Mouse (Mus musculus): Measurements from ENCODE around the gene Ptgir. TPM values are rescaled to one million over a fixed set of nuclear protein-coding genes. Genes with fewer than 3 reads are reported as not detected.

The Ptgir gene
- polyA plus RNA-seq (2015; fragmentation: Nextera tagmentation; extraction: Ambion mirVana): 0.13 and 0.29 TPM in 2 replicates

- Histone ChIP-seq H3K4me3 (no peak within 1 kb of the TSS), H3K36me3 (no peaks in the 10 kb centered on the region), H3K4me1 (no peaks in the 10 kb centered on the region), H3K4me2 (replicated peaks) (no peak within 1 kb of the TSS), H3K27me3 (no peaks in the 10 kb centered on the region), H3K27ac (replicated peaks) (no peak within 1 kb of the TSS), H3K9ac (replicated peaks) (no peak within 1 kb of the TSS), H3K9me3 (no peaks in the 10 kb centered on the region)
- 8% methylated on average over 6 of the region's 6 CpGs for WGBS
- ATAC-seq (replicated peaks): no peak
These were observed at the start of gene Ptgir for GRCm38 (mm10) chr7:16906281-16906680. Gene Ptgir, plus strand, starts transcription at chr7:16906490.

GRCm38 (mm10) chr7:16858336-16858735 lies 48.0 kb upstream of the Ptgir start:
- peaks cover 27% of the 10 kb centered on the region for H3K36me3 ChIP-seq
- H3K9ac ChIP-seq (replicated peaks): no peak overlapping the region
- 0 out of 2 replicates have a peak, but pooled peaks have one; percentile 29 for ATAC-seq (replicated peaks)
- WGBS: 16% methylated on average over 17 of the region's 17 CpGs
- no peak overlapping the region for H3K27ac ChIP-seq (replicated peaks)
- H3K4me2 ChIP-seq (replicated peaks): no peak overlapping the region
- H3K27me3 ChIP-seq: no peaks in the 10 kb centered on the region
- no peaks in the 10 kb centered on the region for H3K9me3 ChIP-seq
- H3K4me1 ChIP-seq: no peaks in the 10 kb centered on the region
- H3K4me3 ChIP-seq: no peak overlapping the region

- Histone ChIP-seq H3K4me1 (no peaks in the 10 kb centered on the region), H3K36me3 (peaks cover 34% of the 10 kb centered on the region), H3K9ac (replicated peaks) (no peak overlapping the region), H3K4me2 (replicated peaks) (no peak overlapping the region), H3K27ac (replicated peaks) (no peak overlapping the region), H3K4me3 (no peak overlapping the region), H3K9me3 (no peaks in the 10 kb centered on the region), H3K27me3 (no peaks in the 10 kb centered on the region)
- ATAC-seq (replicated peaks): no peak
- WGBS: 28% methylated on average over 5 of the region's 5 CpGs
These were observed 46.2 kb upstream of the Ptgir start for GRCm38 (mm10) chr7:16859902-16860651.

- WGBS: 93% methylated on average over 3 of the region's 3 CpGs
These were observed 38.8 kb upstream of the Ptgir start for GRCm38 (mm10) chr7:16867488-16867887.

GRCm38 (mm10) chr7:16869497-16869896 lies 36.8 kb upstream of the Ptgir start:
- ATAC-seq (replicated peaks): peak; percentile 98
- Histone ChIP-seq H3K4me3 (peak overlapping the region; percentile 41), H3K27me3 (no peaks in the 10 kb centered on the region), H3K4me2 (replicated peaks) (peak overlapping the region; percentile 54), H3K9me3 (no peaks in the 10 kb centered on the region), H3K4me1 (peaks cover 24% of the 10 kb centered on the region), H3K9ac (replicated peaks) (peak overlapping the region; percentile 41), H3K27ac (replicated peaks) (peak overlapping the region; percentile 83), H3K36me3 (peaks cover 7% of the 10 kb centered on the region; the same call in 1 of the 2 replicates)
- WGBS: 9% methylated on average over 16 of the region's 16 CpGs

More at GRCm38 (mm10) chr7:16867488-16867887, 38.8 kb upstream of the Ptgir start:
- Histone ChIP-seq H3K9me3 (no peaks in the 10 kb centered on the region), H3K4me3 (no peak overlapping the region), H3K27me3 (no peaks in the 10 kb centered on the region), H3K36me3 (peaks cover 17% of the 10 kb centered on the region; the same call in 1 of the 2 replicates), H3K9ac (replicated peaks) (no peak overlapping the region), H3K4me2 (replicated peaks) (no peak overlapping the region), H3K4me1 (peaks cover 14% of the 10 kb centered on the region), H3K27ac (replicated peaks) (no peak overlapping the region)
- ATAC-seq (replicated peaks): no peak

- Histone ChIP-seq H3K4me2 (replicated peaks) (no peak overlapping the region), H3K9ac (replicated peaks) (no peak overlapping the region), H3K36me3 (no peaks in the 10 kb centered on the region), H3K27ac (replicated peaks) (no peak overlapping the region), H3K4me1 (peaks cover 36% of the 10 kb centered on the region), H3K4me3 (no peak overlapping the region), H3K27me3 (no peaks in the 10 kb centered on the region), H3K9me3 (no peaks in the 10 kb centered on the region)
- no peak for ATAC-seq (replicated peaks)
- 88% methylated on average over 10 of the region's 10 CpGs for WGBS
These were observed 34.7 kb upstream of the Ptgir start for GRCm38 (mm10) chr7:16871600-16871999.

- H3K27me3 ChIP-seq: no peaks in the 10 kb centered on the region
- WGBS: 95% methylated on average over 9 of the region's 9 CpGs
- H3K9me3 ChIP-seq: no peaks in the 10 kb centered on the region
- H3K36me3 ChIP-seq: no peaks in the 10 kb centered on the region
- peaks cover 43% of the 10 kb centered on the region for H3K4me1 ChIP-seq
- H3K27ac ChIP-seq (replicated peaks): no peak overlapping the region
- H3K4me2 ChIP-seq (replicated peaks): no peak overlapping the region
- H3K9ac ChIP-seq (replicated peaks): no peak overlapping the region
- ATAC-seq (replicated peaks): no peak
- no peak overlapping the region for H3K4me3 ChIP-seq
These were observed 33.8 kb upstream of the Ptgir start for GRCm38 (mm10) chr7:16872478-16872877.

GRCm38 (mm10) chr7:16873392-16873791 lies 32.9 kb upstream of the Ptgir start:
- no peak overlapping the region for H3K4me2 ChIP-seq (replicated peaks)
- 95% methylated on average over 4 of the region's 4 CpGs for WGBS
- no peaks in the 10 kb centered on the region for H3K9me3 ChIP-seq
- peaks cover 43% of the 10 kb centered on the region for H3K4me1 ChIP-seq
- no peaks in the 10 kb centered on the region for H3K36me3 ChIP-seq
- ATAC-seq (replicated peaks): no peak
- peak overlapping the region; percentile 90; the same call in 1 of the 2 replicates for H3K27ac ChIP-seq (replicated peaks)
- H3K4me3 ChIP-seq: peak overlapping the region; percentile 85; the same call in 1 of the 2 replicates
- H3K27me3 ChIP-seq: no peaks in the 10 kb centered on the region
- H3K9ac ChIP-seq (replicated peaks): no peak overlapping the region

- Histone ChIP-seq H3K36me3 (no peaks in the 10 kb centered on the region; the same call in 1 of the 2 replicates), H3K9ac (replicated peaks) (peak overlapping the region; percentile 1), H3K9me3 (no peaks in the 10 kb centered on the region), H3K4me3 (peak overlapping the region; percentile 85), H3K4me2 (replicated peaks) (peak overlapping the region; percentile 38), H3K4me1 (peaks cover 42% of the 10 kb centered on the region), H3K27ac (replicated peaks) (peak overlapping the region; percentile 90), H3K27me3 (no peaks in the 10 kb centered on the region)
- ATAC-seq (replicated peaks): no peak
- WGBS: 5% methylated on average over 17 of the region's 17 CpGs
These were observed 32.1 kb upstream of the Ptgir start for GRCm38 (mm10) chr7:16874190-16874589.

- Histone ChIP-seq H3K9me3 (no peaks in the 10 kb centered on the region), H3K27ac (replicated peaks) (peak overlapping the region; percentile 90), H3K27me3 (no peaks in the 10 kb centered on the region), H3K4me3 (peak overlapping the region; percentile 85), H3K36me3 (no peaks in the 10 kb centered on the region; the same call in 1 of the 2 replicates), H3K9ac (replicated peaks) (peak overlapping the region; percentile 78), H3K4me1 (peaks cover 36% of the 10 kb centered on the region), H3K4me2 (replicated peaks) (peak overlapping the region; percentile 92)
- ATAC-seq (replicated peaks): peak; percentile 97
- WGBS: under 1% methylated on average over 33 of the region's 33 CpGs
These were observed 31.5 kb upstream of the Ptgir start for GRCm38 (mm10) chr7:16874756-16875309.

GRCm38 (mm10) chr7:16875310-16875325 lies 31.2 kb upstream of the Ptgir start, which contains the start of gene Dact3:
Gene Dact3, plus strand, starts transcription at chr7:16875317.
- ATAC-seq (replicated peaks): no peak
- Histone ChIP-seq H3K4me1 (peaks cover 35% of the 10 kb centered on the region), H3K9ac (replicated peaks) (peak within 1 kb of the TSS; percentile 78), H3K4me2 (replicated peaks) (peak within 1 kb of the TSS; percentile 92), H3K4me3 (peak within 1 kb of the TSS; percentile 85), H3K9me3 (no peaks in the 10 kb centered on the region), H3K27ac (replicated peaks) (peak within 1 kb of the TSS; percentile 90), H3K27me3 (no peaks in the 10 kb centered on the region), H3K36me3 (no peaks in the 10 kb centered on the region; the same call in 1 of the 2 replicates)
- 0% methylated on average over 1 of the region's 1 CpGs for WGBS

- peaks cover 35% of the 10 kb centered on the region for H3K4me1 ChIP-seq
- H3K4me3 ChIP-seq: peak overlapping the region; percentile 85
- 0% methylated on average over 38 of the region's 42 CpGs for WGBS
- peak; percentile 68 for ATAC-seq (replicated peaks)
- H3K27ac ChIP-seq (replicated peaks): peak overlapping the region; percentile 86
- H3K27me3 ChIP-seq: no peaks in the 10 kb centered on the region
- peak overlapping the region; percentile 78 for H3K9ac ChIP-seq (replicated peaks)
- no peaks in the 10 kb centered on the region for H3K9me3 ChIP-seq
- peak overlapping the region; percentile 92 for H3K4me2 ChIP-seq (replicated peaks)
- no peaks in the 10 kb centered on the region; the same call in 1 of the 2 replicates for H3K36me3 ChIP-seq
These were observed 31.0 kb upstream of the Ptgir start for GRCm38 (mm10) chr7:16875326-16875725.

All from forebrain, embryonic 15.5 days (tissue).